Mouse (Mus musculus) mature B cell (primary cell): ENCODE data around the gene Slco2a1.

Source experiments
- in situ Hi-C: fragments of 300-500 bp; cut with MboI; formaldehyde crosslinking; loops from 2 replicates; pipeline ENCODE4 v1.14.3; 2019

The Slco2a1 gene

GRCm38 (mm10) chr9:102988462-102988861 lies at the start of gene Slco2a1:
Slco2a1 (plus strand) TSS chr9:102988712.
- in situ Hi-C loops, result no loop called here

GRCm38 (mm10) chr9:102942221-102942620 lies 46.3 kb upstream of the Slco2a1 start:
- in situ Hi-C loops, result no loop called here

GRCm38 (mm10) chr9:102944891-102945290 lies 43.6 kb upstream of the Slco2a1 start:
- in situ Hi-C loops, result no loop called here

- in situ Hi-C loops, result no loop called here
Measured at GRCm38 (mm10) chr9:102946469-102947015, 42.0 kb upstream of the Slco2a1 start.

GRCm38 (mm10) chr9:102948706-102949105 lies 39.8 kb upstream of the Slco2a1 start:
- in situ Hi-C loops, result no loop called here

- in situ Hi-C loops, result no loop called here
Measured at GRCm38 (mm10) chr9:102951091-102951994, 37.2 kb upstream of the Slco2a1 start.

GRCm38 (mm10) chr9:102955866-102956265 lies 32.6 kb upstream of the Slco2a1 start:
- in situ Hi-C loops, result no loop called here

GRCm38 (mm10) chr9:102958703-102959102 lies 29.8 kb upstream of the Slco2a1 start:
- in situ Hi-C loops, result no loop called here

- in situ Hi-C loops, result no loop called here
Measured at GRCm38 (mm10) chr9:102961356-102962092, 27.0 kb upstream of the Slco2a1 start.

GRCm38 (mm10) chr9:102962093-102962788 lies 26.3 kb upstream of the Slco2a1 start:
- in situ Hi-C loops, result no loop called here

GRCm38 (mm10) chr9:102963321-102963720 lies 25.2 kb upstream of the Slco2a1 start:
- in situ Hi-C loops, result no loop called here

GRCm38 (mm10) chr9:102964644-102965043 lies 23.9 kb upstream of the Slco2a1 start:
- in situ Hi-C loops, result no loop called here

- in situ Hi-C loops, result no loop called here
Measured at GRCm38 (mm10) chr9:102972393-102973050, 16.0 kb upstream of the Slco2a1 start.

GRCm38 (mm10) chr9:102975887-102976286 lies 12.6 kb upstream of the Slco2a1 start:
- in situ Hi-C loops, result no loop called here

GRCm38 (mm10) chr9:102977090-102977489 lies 11.4 kb upstream of the Slco2a1 start:
- in situ Hi-C loops, result no loop called here

- in situ Hi-C loops, result no loop called here
Measured at GRCm38 (mm10) chr9:102977791-102978492, 10.6 kb upstream of the Slco2a1 start.

GRCm38 (mm10) chr9:102979011-102979700 lies 9.4 kb upstream of the Slco2a1 start:
- in situ Hi-C loops, result no loop called here

GRCm38 (mm10) chr9:102979956-102980355 lies 8.6 kb upstream of the Slco2a1 start:
- in situ Hi-C loops, result no loop called here

GRCm38 (mm10) chr9:102980420-102980819 lies 8.1 kb upstream of the Slco2a1 start:
- in situ Hi-C loops, result no loop called here

- in situ Hi-C loops, result no loop called here
Measured at GRCm38 (mm10) chr9:102981791-102982190, 6.7 kb upstream of the Slco2a1 start.
